Mouse (Mus musculus): Measurements from ENCODE around the gene Tmub1. TPM values are rescaled to one million over a fixed set of nuclear protein-coding genes. Genes with fewer than 3 reads are reported as not detected.

The Tmub1 gene
- 0.66 TPM for polyA plus RNA-seq (2014; fragmentation: Illumina TruSeq; extraction: RNeasy Lipid Tissue Mini Kit (QIAGEN cat#74804))

DNA sequence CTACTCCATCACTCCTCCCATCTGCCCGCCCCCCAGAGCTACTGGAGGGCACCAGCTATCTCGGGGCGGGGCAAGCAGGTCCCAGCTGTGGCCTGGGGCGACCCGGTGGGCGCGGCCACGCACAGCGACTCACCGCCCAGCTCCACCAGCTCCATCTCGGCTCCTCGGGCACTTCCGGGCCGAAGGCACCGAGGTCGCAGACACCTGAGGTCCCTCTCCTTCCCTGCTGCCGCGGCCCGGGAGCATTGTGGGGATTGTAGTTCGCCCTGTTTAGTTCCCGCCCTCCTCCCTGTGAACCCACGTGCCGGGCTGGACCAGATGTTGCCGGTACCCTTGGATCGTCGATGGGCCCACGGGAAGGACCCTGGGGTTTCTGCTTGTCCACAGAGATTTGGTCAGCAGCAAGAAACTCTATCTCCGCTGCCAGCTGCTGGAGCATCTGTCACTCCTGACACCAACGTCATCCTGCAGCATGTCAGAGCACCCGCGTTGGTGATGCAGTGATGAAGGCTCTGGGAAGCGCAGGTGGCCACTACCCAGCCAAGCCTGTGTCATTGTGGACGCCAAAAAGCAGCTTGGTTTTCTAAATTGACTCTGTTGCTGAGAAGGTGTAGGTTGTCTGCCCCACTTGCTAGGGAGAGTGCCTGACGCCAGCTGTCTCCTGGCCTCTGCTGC is at the start of gene Tmub1:
Gene Tmub1, minus strand, starts transcription at position 231 of the 675 bp plus-strand sequence.

DNA sequence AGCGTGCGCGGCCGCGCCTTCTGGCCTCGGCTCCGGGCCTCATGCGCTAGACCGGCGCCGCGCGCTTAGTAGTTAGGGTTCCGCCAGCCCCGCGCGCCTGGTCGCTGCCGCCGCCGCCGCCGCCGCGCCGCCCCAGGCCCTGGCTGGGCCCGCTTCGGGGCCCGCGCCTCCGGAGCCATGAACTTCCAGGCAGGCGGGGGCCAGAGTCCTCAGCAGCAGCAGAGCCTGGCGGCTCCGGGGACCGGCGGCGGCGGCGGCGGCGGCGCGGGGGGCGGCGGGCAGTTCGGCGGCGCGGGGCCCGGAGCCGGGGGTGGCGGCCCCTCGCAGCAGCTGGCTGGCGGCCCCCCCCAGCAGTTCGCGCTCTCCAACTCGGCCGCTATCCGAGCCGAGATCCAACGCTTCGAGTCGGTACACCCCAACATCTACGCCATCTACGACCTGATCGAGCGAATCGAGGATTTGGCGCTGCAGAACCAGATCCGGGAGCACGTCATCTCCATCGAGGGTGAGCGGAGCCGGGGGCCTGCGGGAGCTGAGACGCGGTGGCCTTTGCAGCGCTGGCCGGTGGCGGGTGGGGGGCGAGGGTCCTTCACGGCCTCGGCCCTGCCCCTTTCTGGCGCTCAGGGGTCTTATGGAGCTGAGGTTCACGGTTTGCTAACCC is 4.5 kb upstream of the Tmub1 start, which contains the start of gene Agap3:
Gene Agap3, plus strand, starts transcription at position 148 of the 661 bp plus-strand sequence.

GRCm38 (mm10) chr5:24444746-24445427 is 2.8 kb downstream of the Tmub1 start, which contains the start of gene Fastk:
Gene Fastk, minus strand, starts transcription at chr5:24445287.

DNA sequence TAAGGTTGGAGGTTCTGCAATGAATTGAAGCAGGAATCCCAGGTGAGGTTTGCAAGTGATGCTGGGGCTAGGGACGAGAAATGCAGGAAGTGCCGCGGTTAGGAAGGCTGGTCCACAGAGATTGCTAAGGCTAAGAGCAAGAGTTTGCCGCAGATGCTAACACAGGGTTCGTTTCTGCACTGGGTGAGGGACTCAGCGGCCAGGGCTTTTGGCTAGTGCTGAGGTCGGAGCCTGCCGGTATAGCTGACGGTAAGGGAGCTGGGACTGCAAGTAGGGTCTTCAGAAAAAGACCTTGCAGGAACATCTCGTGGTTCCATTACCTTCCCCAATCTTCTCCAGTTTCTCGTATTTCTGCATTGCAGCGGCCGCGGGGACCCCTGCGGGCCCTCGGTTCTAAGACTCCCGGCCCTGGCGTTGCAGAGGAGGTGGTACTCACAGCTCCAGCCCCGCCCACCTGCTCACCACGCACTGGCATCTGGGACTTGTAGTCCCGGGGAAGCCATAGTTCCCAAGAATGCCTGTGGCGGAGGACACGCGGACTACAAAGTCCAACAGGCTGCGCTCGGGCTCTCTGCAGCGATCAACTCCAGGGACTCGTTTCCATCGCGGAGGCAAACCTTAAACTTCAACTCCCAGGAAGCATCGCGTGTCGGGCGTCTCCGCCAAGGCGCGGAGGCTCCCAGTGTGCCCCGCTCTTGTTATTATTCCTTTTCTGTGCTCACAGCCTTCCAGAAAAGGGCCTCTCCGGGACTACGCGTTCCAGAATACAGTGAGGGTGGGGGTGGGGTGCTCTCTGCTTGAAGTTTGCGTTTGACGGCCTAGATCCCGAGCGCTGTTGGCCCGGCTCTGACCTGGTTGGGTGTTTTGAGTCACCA is 24.3 kb downstream of the Tmub1 start, which contains the start of the genes Cdk5 and Slc4a2:
Gene Cdk5, minus strand, starts transcription at position 402 of the 875 bp plus-strand sequence.
Gene Slc4a2, plus strand, starts transcription at position 709 of the 875 bp plus-strand sequence.

GRCm38 (mm10) chr5:24413042-24413693 is 34.5 kb downstream of the Tmub1 start, which contains the start of gene Asic3:
Gene Asic3, plus strand, starts transcription at chr5:24413392.

Other genes starting within 250 kb of the Tmub1 start
- gene Kcnh2, start 96.2 kb downstream of the Tmub1 start, polyA plus RNA-seq (2014; fragmentation: Illumina TruSeq; extraction: RNeasy Lipid Tissue Mini Kit (QIAGEN cat#74804)) = 0.43 TPM
- 0.31 TPM for gene Nos3, start 83.0 kb downstream of the Tmub1 start, polyA plus RNA-seq (2014; fragmentation: Illumina TruSeq; extraction: RNeasy Lipid Tissue Mini Kit (QIAGEN cat#74804))
- gene Atg9b, start 55.7 kb downstream of the Tmub1 start, polyA plus RNA-seq (2014; fragmentation: Illumina TruSeq; extraction: RNeasy Lipid Tissue Mini Kit (QIAGEN cat#74804)) = not detected
- gene Abcb8, start 54.2 kb downstream of the Tmub1 start, polyA plus RNA-seq (2014; fragmentation: Illumina TruSeq; extraction: RNeasy Lipid Tissue Mini Kit (QIAGEN cat#74804)) = 2.1 TPM
- not detected for gene Asic3, start 34.5 kb downstream of the Tmub1 start, polyA plus RNA-seq (2014; fragmentation: Illumina TruSeq; extraction: RNeasy Lipid Tissue Mini Kit (QIAGEN cat#74804))
- gene Cdk5, start 24.3 kb downstream of the Tmub1 start, polyA plus RNA-seq (2014; fragmentation: Illumina TruSeq; extraction: RNeasy Lipid Tissue Mini Kit (QIAGEN cat#74804)) = 8.9 TPM
- 5.9 TPM for gene Slc4a2, start 24.0 kb downstream of the Tmub1 start, polyA plus RNA-seq (2014; fragmentation: Illumina TruSeq; extraction: RNeasy Lipid Tissue Mini Kit (QIAGEN cat#74804))
- gene Fastk, start 2.6 kb downstream of the Tmub1 start, polyA plus RNA-seq (2014; fragmentation: Illumina TruSeq; extraction: RNeasy Lipid Tissue Mini Kit (QIAGEN cat#74804)) = 1.3 TPM
- gene Agap3, start 4.3 kb upstream of the Tmub1 start, polyA plus RNA-seq (2014; fragmentation: Illumina TruSeq; extraction: RNeasy Lipid Tissue Mini Kit (QIAGEN cat#74804)) = 2.7 TPM
- gene Gbx1, start 79.3 kb upstream of the Tmub1 start, polyA plus RNA-seq (2014; fragmentation: Illumina TruSeq; extraction: RNeasy Lipid Tissue Mini Kit (QIAGEN cat#74804)) = not detected
- not detected for gene Asb10, start 93.1 kb upstream of the Tmub1 start, polyA plus RNA-seq (2014; fragmentation: Illumina TruSeq; extraction: RNeasy Lipid Tissue Mini Kit (QIAGEN cat#74804))
- not detected for gene 4931409K22Rik, start 109.0 kb upstream of the Tmub1 start, polyA plus RNA-seq (2014; fragmentation: Illumina TruSeq; extraction: RNeasy Lipid Tissue Mini Kit (QIAGEN cat#74804))
- gene Abcf2, start 129.6 kb upstream of the Tmub1 start, polyA plus RNA-seq (2014; fragmentation: Illumina TruSeq; extraction: RNeasy Lipid Tissue Mini Kit (QIAGEN cat#74804)) = 14.2 TPM
- 1.1 TPM for gene Chpf2, start 138.9 kb upstream of the Tmub1 start, polyA plus RNA-seq (2014; fragmentation: Illumina TruSeq; extraction: RNeasy Lipid Tissue Mini Kit (QIAGEN cat#74804))
- 2.3 TPM for gene Smarcd3, start 176.6 kb upstream of the Tmub1 start, polyA plus RNA-seq (2014; fragmentation: Illumina TruSeq; extraction: RNeasy Lipid Tissue Mini Kit (QIAGEN cat#74804))
- 50.7 TPM for gene Nub1, start 237.7 kb upstream of the Tmub1 start, polyA plus RNA-seq (2014; fragmentation: Illumina TruSeq; extraction: RNeasy Lipid Tissue Mini Kit (QIAGEN cat#74804))